In genomic region chr2:119040882-119041281, GRCm38 (mm10) we compare ENCODE assay signal across 9 mouse cellular contexts. TPM values are rescaled to one million over a fixed set of nuclear protein-coding genes. Genes with fewer than 3 reads are reported as not detected.
DNase-seq lines count a peak whose midpoint lies in the region; ATAC-seq lines count a peak whose summit lies in the region.
"Had no signal": no experiment of that assay in that cellular context is flagged by ENCODE, and none has a peak within 500 bp of the region (broad histone marks: within the 10 kb centered on the region; RNA-seq: fewer than 3 reads in every experiment).

No protein-coding gene starts in this region.

- DNase-seq in heart, postnatal 4 days, result peak; percentile 38
- DNase-seq in right cerebral cortex, adult 2 months (ENCODE audit: low spot score in 2 of 2), result peak; percentile 50 to 53
- DNase-seq in right cerebral cortex, postnatal 36 days (ENCODE audit: low spot score in 2 of 2), result no peak
- peak; percentile 56 for DNase-seq in c-Kit-positive CD71-positive TER-119-negative erythroid progenitor cells, embryonic 14.5 days (ENCODE audit: low read depth)
- DNase-seq in mesoderm, embryonic 11.5 days (ENCODE audit: low read depth, low spot score), result peak; percentile 14
- DNase-seq in adrenal gland, adult 8-10 months, result no peak
- no peak for DNase-seq in gastrocnemius, postnatal 14 days

- H3K9ac ChIP-seq in heart, embryonic 11.5 days (ENCODE audit: low read depth, low read length), result no peak overlapping the region
- H3K9ac ChIP-seq: midbrain, embryonic 12.5 days had no signal

- no peaks in the 10 kb centered on the region for H3K9me3 ChIP-seq in heart, embryonic 11.5 days (replicated peaks; ENCODE audit: control insufficient read depth, low read length)
- H3K9me3 ChIP-seq: midbrain, embryonic 12.5 days had no signal

- no peaks in the 10 kb centered on the region for H3K4me1 ChIP-seq in heart, embryonic 11.5 days (ENCODE audit: control insufficient read depth, insufficient read depth, low read length)

- no peak for ATAC-seq in heart, embryonic 11.5 days (replicated peaks; ENCODE audit: insufficient number of reproducible peaks, low FRiP score, low TSS enrichment)

- intact Hi-C loops in gastrocnemius, postnatal 14 days (cut with DNase I; ENCODE audit: low total_unique reads), result no loop called here

- H3K27me3 ChIP-seq in heart, embryonic 11.5 days (ENCODE audit: control insufficient read depth, insufficient read depth, low read length), result no peaks in the 10 kb centered on the region
- H3K27me3 ChIP-seq: midbrain, embryonic 12.5 days had no signal

- H3K36me3 ChIP-seq in heart, embryonic 11.5 days (ENCODE audit: control insufficient read depth, insufficient read depth, low read length), result peaks cover 3% of the 10 kb centered on the region; the same call in 1 of the 2 replicates

- H3K4me3 ChIP-seq in heart, embryonic 11.5 days (ENCODE audit: low read depth, low read length), result no peak overlapping the region
- H3K4me3 ChIP-seq: midbrain, embryonic 12.5 days had no signal

- no peak overlapping the region for H3K27ac ChIP-seq in heart, embryonic 11.5 days (ENCODE audit: low read depth, low read length)
- H3K27ac ChIP-seq: midbrain, embryonic 12.5 days had no signal

- 50% methylated on average over 4 of the region's 4 CpGs for WGBS in heart, embryonic 11.5 days (ENCODE audit: insufficient replicate concordance)

- H3K4me2 ChIP-seq in heart, embryonic 11.5 days, result no peak overlapping the region
- H3K4me2 ChIP-seq: midbrain, embryonic 12.5 days had no signal

RNA-seq across cellular contexts. Expression of gene Knl1, which starts 6.0 kb away (rescaled TPM):
- total RNA-seq in heart, postnatal 4 days (2021), result 10 to 100 TPM; 21.2 to 21.3 TPM
- polyA plus RNA-seq in heart, embryonic 11.5 days (2014; fragmentation: Nextera tagmentation; extraction: Ambion mirVana), result 26.5 and 30.9 TPM in 2 replicates
- 1 to 10 TPM in 2 of 4 experiments, under 1 TPM in 2; 0.46 to 1.0 (median 0.96) TPM for total RNA-seq in adrenal gland, adult 8-10 months (2022)
- 1 to 10 TPM; 2.2 to 2.3 TPM for total RNA-seq in gastrocnemius, postnatal 14 days (2021)

RNA-seq across cellular contexts. Expression of gene Rpusd2, which starts 6.3 kb away (rescaled TPM):
- 1 to 10 TPM; 6.0 to 7.0 TPM for total RNA-seq in heart, postnatal 4 days (2021)
- 4.0 and 4.8 TPM in 2 replicates for polyA plus RNA-seq in heart, embryonic 11.5 days (2014; fragmentation: Nextera tagmentation; extraction: Ambion mirVana)
- 1 to 10 TPM; 5.1 to 8.2 (median 7.2) TPM for total RNA-seq in adrenal gland, adult 8-10 months (2022)
- 1 to 10 TPM; 2.7 to 3.5 TPM for total RNA-seq in gastrocnemius, postnatal 14 days (2021)

RNA-seq across cellular contexts. Expression of gene Ccdc32, which starts 11.7 kb away (rescaled TPM):
- 10 to 100 TPM; 11.6 to 14.6 TPM for total RNA-seq in heart, postnatal 4 days (2021)
- 16.4 and 17.1 TPM in 2 replicates for polyA plus RNA-seq in heart, embryonic 11.5 days (2014; fragmentation: Nextera tagmentation; extraction: Ambion mirVana)
- 10 to 100 TPM; 22.5 to 26.5 (median 23.2) TPM for total RNA-seq in adrenal gland, adult 8-10 months (2022)
- 1 to 10 TPM; 5.6 to 6.2 TPM for total RNA-seq in gastrocnemius, postnatal 14 days (2021)

Comparison
In these comparisons a context has a peak if more than half of its experiments do, and no peak if none do; other contexts are left out.
1. DNase-seq: peak in heart, postnatal 4 days (single experiment), right cerebral cortex, adult 2 months (2 of 2), c-Kit-positive CD71-positive TER-119-negative erythroid progenitor cells, embryonic 14.5 days (single experiment) and mesoderm, embryonic 11.5 days (single experiment); none in right cerebral cortex, postnatal 36 days (0 of 2), adrenal gland, adult 8-10 months (single experiment) and gastrocnemius, postnatal 14 days (single experiment).
2. RNA of gene Knl1, which starts 6.0 kb away (total RNA-seq): 21.2 to 21.3 TPM in heart, postnatal 4 days; 2.2 to 2.3 TPM in gastrocnemius, postnatal 14 days and 0.46 to 1.0 TPM in adrenal gland, adult 8-10 months; every median in the first group is over 4 times any median in the second.